Mouse (Mus musculus) midbrain, embryonic 15.5 days (tissue): ENCODE data around the gene Gm4450. TPM values are rescaled to one million over a fixed set of nuclear protein-coding genes. Genes with fewer than 3 reads are reported as not detected.
A peak's percentile ranks its signal among the peaks of the same experiment; 100 is the strongest.
"Not testable (repeated sequence)": the region's sequence is repeated elsewhere in the genome, so short reads cannot be mapped to it uniquely, and the experiment has no call there.

Experiments used
- ATAC-seq: fragments of 200-750 bp; cut with Nextera tagmentation; replicated peaks from 2 replicates; pipeline ENCODE4 v1.8.0; 2017; ENCODE audit warnings: moderate TSS enrichment
- H3K27ac ChIP-seq: fragments of 300-500 bp; sonication (generic); 2 replicates; pipeline ENCODE4 v1.5.1; 2015; ENCODE audit warnings: mild to moderate bottlenecking, inconsistent platforms
- H3K27me3 ChIP-seq: fragments of 300-500 bp; sonication (generic); replicated peaks from 2 replicates; pipeline ENCODE4 v1.6.1; 2015; ENCODE audit warnings: inconsistent platforms
- H3K36me3 ChIP-seq: fragments of 300-500 bp; sonication (generic); replicated peaks from 2 replicates; pipeline ENCODE4 v1.6.1; 2015; ENCODE audit warnings: inconsistent platforms
- H3K4me1 ChIP-seq: fragments of 300-500 bp; sonication (generic); 2 replicates; pipeline ENCODE4 v1.6.1; 2015; ENCODE audit warnings: inconsistent platforms
- H3K4me2 ChIP-seq: fragments of 300-500 bp; sonication (generic); 2 replicates; pipeline ENCODE4 v1.6.1; 2015; ENCODE audit warnings: inconsistent platforms, mild to moderate bottlenecking, moderate library complexity
- H3K4me3 ChIP-seq: fragments of 300-500 bp; sonication (generic); 2 replicates; pipeline ENCODE4 v1.5.1; 2015; ENCODE audit warnings: mild to moderate bottlenecking, inconsistent platforms
- H3K9ac ChIP-seq: fragments of 300-500 bp; sonication (generic); 2 replicates; pipeline ENCODE4 v1.6.1; 2015; ENCODE audit warnings: mild to moderate bottlenecking, inconsistent platforms
- H3K9me3 ChIP-seq: fragments of 300-500 bp; sonication (generic); 2 replicates; pipeline ENCODE4 v1.6.1; 2016; ENCODE audit warnings: inconsistent platforms
- WGBS: fragments of 180-500 bp; shearing (Covaris S2); methylation state at CpG from one replicate; pipeline ENCODE4 v1.1.7; 2015; ENCODE audit warnings: mixed read lengths; 5-methylcytosine and 5-hydroxymethylcytosine counted together
- polyA plus RNA-seq: library from polyadenylated mRNA; unstranded; fragments of >200 nt; fragmentation: Nextera tagmentation; extraction: Ambion mirVana; gene quantifications from 2 replicates; pipeline ENCODE4 v1.2.1, GENCODE M21; 2015

Gm4450 gene
- polyA plus RNA-seq, result 0.31 TPM in 1 of 2 replicates, not detected in the other

- not testable (repeated sequence) for H3K9me3 ChIP-seq, H3K9ac ChIP-seq, H3K4me2 ChIP-seq, H3K4me3 ChIP-seq, H3K27me3 ChIP-seq, H3K36me3 ChIP-seq, H3K27ac ChIP-seq, ATAC-seq, H3K4me1 ChIP-seq
- 88% methylated on average over 1 of the region's 1 CpGs for WGBS
Observed at GRCm38 (mm10) chr3:98457026-98457425, at the start of gene Gm4450. TSS of gene Gm4450 (minus strand) at chr3:98457126.

DNA sequence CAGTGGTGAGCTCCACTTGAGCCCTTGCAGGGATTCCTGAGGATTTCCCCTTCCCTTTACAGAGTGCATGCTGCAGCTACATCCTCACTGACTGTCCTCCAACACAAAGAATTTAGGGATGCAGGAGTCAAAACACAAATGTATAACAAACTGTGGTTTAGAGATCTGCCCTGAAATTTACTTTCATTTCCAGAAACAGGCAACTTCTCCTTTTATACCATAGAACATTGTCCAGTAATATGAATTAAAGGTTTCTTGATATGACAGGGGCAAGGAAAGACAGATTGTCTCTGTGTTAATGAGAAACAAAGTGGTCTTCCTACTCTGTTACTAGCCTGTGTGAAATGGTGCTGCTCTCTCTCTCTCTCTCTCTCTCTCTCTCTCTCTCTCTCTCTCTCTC is 40.5 kb upstream of the Gm4450 start:
- H3K36me3 ChIP-seq, H3K4me1 ChIP-seq, H3K4me3 ChIP-seq, H3K27ac ChIP-seq, H3K4me2 ChIP-seq, H3K9me3 ChIP-seq, H3K9ac ChIP-seq, H3K27me3 ChIP-seq, ATAC-seq: not testable (repeated sequence)

- ATAC-seq, result peak; percentile 75; the same call in 1 of the 2 replicates
- H3K4me1 ChIP-seq, result not testable (repeated sequence)
Observed at GRCm38 (mm10) chr3:98496762-98497161, 39.8 kb upstream of the Gm4450 start.

GRCm38 (mm10) chr3:98495055-98495454 is 38.1 kb upstream of the Gm4450 start:
- H3K9me3 ChIP-seq, H3K36me3 ChIP-seq, H3K4me3 ChIP-seq, H3K27ac ChIP-seq, ATAC-seq, H3K4me2 ChIP-seq, H3K9ac ChIP-seq, H3K27me3 ChIP-seq, H3K4me1 ChIP-seq: not testable (repeated sequence)

More at GRCm38 (mm10) chr3:98496762-98497161, 39.8 kb upstream of the Gm4450 start:
- not testable (repeated sequence) for H3K9ac ChIP-seq, H3K9me3 ChIP-seq, H3K4me3 ChIP-seq, H3K27ac ChIP-seq, H3K27me3 ChIP-seq, H3K36me3 ChIP-seq, H3K4me2 ChIP-seq
- WGBS, result no CpG with 5 or more reads among the region's 2 CpGs

GRCm38 (mm10) chr3:98494184-98494583 is 37.3 kb upstream of the Gm4450 start:
- not testable (repeated sequence) for H3K27me3 ChIP-seq, H3K36me3 ChIP-seq, H3K4me2 ChIP-seq, H3K4me3 ChIP-seq, H3K27ac ChIP-seq, H3K9ac ChIP-seq, ATAC-seq, H3K9me3 ChIP-seq, H3K4me1 ChIP-seq

DNA sequence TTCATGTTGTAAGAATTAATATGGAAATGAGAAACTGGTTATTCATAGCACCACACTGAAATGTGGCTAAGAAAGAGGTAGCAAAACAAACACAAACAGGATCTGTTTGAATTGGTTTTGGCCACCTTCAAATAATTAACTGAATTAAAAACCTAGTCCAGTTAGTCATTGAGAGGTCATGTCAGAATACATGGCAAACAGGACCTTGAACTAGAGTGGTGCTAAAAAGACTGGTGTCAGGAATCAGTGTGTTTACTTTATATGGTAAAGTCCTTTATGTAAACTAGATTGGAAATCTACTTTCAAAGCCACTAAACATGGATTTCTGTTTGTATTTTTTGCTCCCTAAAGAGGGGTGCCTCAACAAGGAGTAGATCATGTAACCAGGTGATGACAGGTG is 14.6 kb upstream of the Gm4450 start:
- H3K36me3 ChIP-seq, H3K4me3 ChIP-seq, H3K9me3 ChIP-seq, H3K27ac ChIP-seq, H3K4me2 ChIP-seq, ATAC-seq, H3K27me3 ChIP-seq, H3K9ac ChIP-seq, H3K4me1 ChIP-seq: not testable (repeated sequence)

DNA sequence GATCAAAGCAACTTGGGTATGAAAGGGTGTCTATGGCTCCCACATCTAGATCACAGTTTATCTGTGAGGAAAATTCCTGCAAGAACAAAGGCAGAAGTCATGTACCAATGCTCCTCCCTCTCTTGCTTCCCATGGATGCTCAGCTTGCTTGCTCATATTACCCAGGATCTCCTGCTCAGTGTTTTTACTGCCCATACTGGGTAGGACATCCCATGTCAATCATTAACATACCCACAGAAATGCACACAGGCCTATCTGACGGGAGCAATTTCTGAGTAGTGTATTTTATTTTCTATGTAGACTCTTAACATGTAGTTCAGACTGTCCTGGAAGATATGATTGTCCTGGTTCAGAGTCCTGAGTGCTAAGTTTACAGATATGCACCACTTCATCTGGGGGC is 14.1 kb upstream of the Gm4450 start:
- not testable (repeated sequence) for H3K4me1 ChIP-seq, H3K27me3 ChIP-seq, H3K27ac ChIP-seq, ATAC-seq, H3K4me3 ChIP-seq, H3K4me2 ChIP-seq, H3K9me3 ChIP-seq, H3K36me3 ChIP-seq, H3K9ac ChIP-seq
- no CpG with 5 or more reads among the region's 1 CpGs for whole genome bisulfite sequencing

DNA sequence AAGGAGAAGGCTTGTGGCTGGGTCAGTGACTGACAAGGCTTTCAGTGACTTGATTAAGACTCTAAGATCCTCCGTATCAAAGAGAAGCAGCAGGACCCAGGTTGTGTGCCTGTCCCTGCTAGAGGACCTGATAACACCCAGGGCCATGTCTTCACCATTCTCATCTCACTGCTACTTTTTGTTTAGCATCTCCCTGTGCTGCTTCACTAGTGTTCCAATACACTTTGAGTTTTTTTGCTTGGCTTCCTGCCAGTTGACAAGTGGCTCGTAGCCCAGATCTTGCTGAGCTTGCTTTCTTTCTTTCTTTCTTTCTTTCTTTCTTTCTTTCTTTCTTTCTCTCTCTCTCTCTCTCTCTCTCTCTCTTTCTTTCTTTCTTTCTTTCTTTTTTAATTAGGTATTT is 12.4 kb upstream of the Gm4450 start:
- not testable (repeated sequence) for H3K9me3 ChIP-seq, H3K4me1 ChIP-seq, H3K9ac ChIP-seq, H3K36me3 ChIP-seq, ATAC-seq, H3K4me3 ChIP-seq, H3K27ac ChIP-seq, H3K27me3 ChIP-seq, H3K4me2 ChIP-seq
- 50% methylated on average over 1 of the region's 2 CpGs for WGBS

DNA sequence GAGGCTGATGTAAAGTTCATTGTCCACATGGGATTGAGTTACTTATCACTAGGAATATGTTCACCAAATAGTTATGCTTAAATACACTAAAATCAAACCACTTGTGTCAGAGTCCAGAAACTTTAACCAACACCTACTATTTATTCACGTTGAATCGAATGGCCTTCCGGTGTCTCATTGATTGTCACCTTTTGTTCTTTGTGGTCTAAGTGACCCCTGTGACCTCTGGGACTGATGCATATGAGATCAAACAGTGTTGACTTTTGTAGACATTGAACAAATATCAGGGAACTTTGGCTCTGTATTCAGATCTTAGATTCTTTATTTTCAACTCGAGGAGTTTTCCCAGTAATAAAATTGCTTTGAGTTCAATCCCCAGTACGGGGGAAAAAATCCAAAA is 3.1 kb downstream of the Gm4450 start:
- not testable (repeated sequence) for H3K9me3 ChIP-seq, H3K27ac ChIP-seq, H3K27me3 ChIP-seq, ATAC-seq, H3K9ac ChIP-seq, H3K36me3 ChIP-seq, H3K4me1 ChIP-seq, H3K4me2 ChIP-seq, H3K4me3 ChIP-seq
- WGBS, result 64% methylated on average over 5 of the region's 5 CpGs

DNA sequence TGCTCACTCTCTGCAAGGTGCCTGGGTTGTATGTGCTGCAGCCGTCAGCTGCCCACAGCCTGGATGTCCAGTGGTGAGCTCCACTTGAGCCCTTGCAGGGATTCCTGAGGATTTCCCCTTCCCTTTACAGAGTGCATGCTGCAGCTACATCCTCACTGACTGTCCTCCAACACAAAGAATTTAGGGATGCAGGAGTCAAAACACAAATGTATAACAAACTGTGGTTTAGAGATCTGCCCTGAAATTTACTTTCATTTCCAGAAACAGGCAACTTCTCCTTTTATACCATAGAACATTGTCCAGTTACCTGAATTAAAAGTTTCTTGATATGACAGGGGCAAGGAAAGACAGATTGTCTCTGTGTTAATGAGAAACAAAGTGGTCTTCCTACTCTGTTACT is 13.0 kb downstream of the Gm4450 start:
- not testable (repeated sequence) for H3K4me3 ChIP-seq, H3K27me3 ChIP-seq, H3K4me2 ChIP-seq, H3K36me3 ChIP-seq, H3K27ac ChIP-seq, H3K9ac ChIP-seq, H3K4me1 ChIP-seq, H3K9me3 ChIP-seq
- 73% methylated on average over 1 of the region's 1 CpGs for WGBS
- 0 out of 2 replicates have a peak, but pooled peaks have one; percentile 42 for ATAC-seq

- not testable (repeated sequence) for H3K4me2 ChIP-seq, H3K9me3 ChIP-seq, H3K27ac ChIP-seq, H3K27me3 ChIP-seq, H3K36me3 ChIP-seq, H3K4me1 ChIP-seq, H3K9ac ChIP-seq, H3K4me3 ChIP-seq
- ATAC-seq, result peak; percentile 62
- whole genome bisulfite sequencing, result 9% methylated on average over 3 of the region's 3 CpGs
Observed at GRCm38 (mm10) chr3:98443149-98443779, 13.7 kb downstream of the Gm4450 start.

DNA sequence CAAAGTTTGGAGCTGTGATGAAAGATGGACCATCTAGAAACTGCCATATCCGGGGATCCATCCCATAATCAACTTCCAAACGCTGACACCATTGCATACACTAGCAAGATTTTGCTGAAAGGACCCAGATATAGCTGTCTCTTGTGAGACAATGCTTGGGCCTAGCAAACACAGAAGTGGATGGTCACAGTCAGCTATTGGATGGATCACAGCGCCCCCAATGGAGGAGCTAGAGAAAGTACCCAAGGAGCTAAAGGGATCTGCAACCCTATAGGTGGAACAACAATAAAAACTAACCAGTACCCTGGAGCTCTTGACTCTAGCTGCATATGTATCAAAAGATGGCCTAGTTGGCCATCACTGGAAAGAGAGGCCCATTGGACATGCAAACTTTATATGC is 14.7 kb downstream of the Gm4450 start:
- not testable (repeated sequence) for H3K9me3 ChIP-seq, H3K4me2 ChIP-seq, ATAC-seq, H3K36me3 ChIP-seq, H3K27ac ChIP-seq, H3K4me1 ChIP-seq, H3K27me3 ChIP-seq, H3K9ac ChIP-seq, H3K4me3 ChIP-seq
- WGBS, result 47% methylated on average over 3 of the region's 3 CpGs

DNA sequence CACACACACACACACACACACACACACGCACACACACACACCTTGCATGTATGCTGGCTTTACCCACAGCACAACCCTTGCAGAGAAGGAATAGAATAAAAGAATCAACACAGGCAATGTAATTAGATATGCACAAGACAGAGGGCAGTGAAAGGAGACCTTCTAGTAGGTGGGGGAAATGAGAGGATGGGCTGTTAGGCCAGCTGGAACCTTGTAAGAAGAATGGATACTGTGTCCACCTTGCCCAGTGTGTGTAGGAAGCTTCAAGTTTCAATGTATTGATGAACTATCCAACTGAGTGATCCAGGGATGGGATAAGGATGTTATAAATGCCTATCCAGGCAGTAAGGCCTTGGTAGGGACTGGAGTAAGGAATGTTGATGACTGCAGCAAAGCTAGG is 21.9 kb downstream of the Gm4450 start:
- Histone ChIP-seq H3K4me2 (no peak overlapping the region), H3K9ac (no peak overlapping the region), H3K4me1 (no peaks in the 10 kb centered on the region), H3K27ac (no peak overlapping the region), H3K9me3 (no peaks in the 10 kb centered on the region), H3K4me3 (no peak overlapping the region), H3K27me3 (no peaks in the 10 kb centered on the region), H3K36me3 (no peaks in the 10 kb centered on the region)
- WGBS, result 90% methylated on average over 1 of the region's 1 CpGs
- ATAC-seq, result no peak; the same call in 1 of the 2 replicates
